Mouse (Mus musculus): ENCODE data around the gene Igdcc4. TPM values are rescaled to one million over a fixed set of nuclear protein-coding genes. Genes with fewer than 3 reads are reported as not detected.

Igdcc4 gene
- polyA plus RNA-seq, 1 experiment from 2014 or later: 9.1 TPM

DNA sequence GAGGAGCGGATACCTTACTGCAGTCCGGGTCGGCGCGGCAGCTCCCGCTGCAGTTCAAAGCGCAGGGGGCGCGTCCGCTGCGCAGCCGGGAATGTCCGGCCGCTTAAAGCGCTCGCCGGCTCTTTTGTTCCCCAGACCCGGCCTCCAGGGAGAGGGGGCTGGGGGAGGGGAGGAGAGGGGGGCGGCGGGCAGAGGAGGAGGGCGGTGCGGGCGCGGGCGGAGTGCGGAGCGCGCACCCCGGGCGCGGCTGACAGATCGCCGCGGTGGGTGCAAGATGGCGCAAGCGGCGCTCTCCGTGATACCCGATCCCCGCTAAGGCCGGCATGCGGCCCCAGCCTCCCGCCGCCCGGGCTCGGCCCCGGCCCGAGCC lies 39.6 kb downstream of the Igdcc4 start, which contains the start of gene Igdcc3:
Igdcc3 (plus strand) TSS at position 254 of the 370 bp plus-strand sequence.
- under 1% methylated on average over 48 of the region's 48 CpGs for WGBS
- peak within 1 kb of the TSS; percentile 78 for H3K9ac ChIP-seq
- H3K4me2 ChIP-seq: peak within 1 kb of the TSS; percentile 100
- H3K9me3 ChIP-seq (replicated peaks): no peaks in the 10 kb centered on the region
- peak within 1 kb of the TSS; percentile 79 for H3K4me3 ChIP-seq
- peak within 1 kb of the TSS; percentile 60 for H3K27ac ChIP-seq
- peak; percentile 63 for ATAC-seq (replicated peaks; ENCODE audit: insufficient number of reproducible peaks, insufficient read depth, low FRiP score, low read depth)
- peaks cover 17% of the 10 kb centered on the region for H3K4me1 ChIP-seq (replicated peaks)
- no peaks in the 10 kb centered on the region for H3K36me3 ChIP-seq
- peaks cover 45% of the 10 kb centered on the region for H3K27me3 ChIP-seq

DNA sequence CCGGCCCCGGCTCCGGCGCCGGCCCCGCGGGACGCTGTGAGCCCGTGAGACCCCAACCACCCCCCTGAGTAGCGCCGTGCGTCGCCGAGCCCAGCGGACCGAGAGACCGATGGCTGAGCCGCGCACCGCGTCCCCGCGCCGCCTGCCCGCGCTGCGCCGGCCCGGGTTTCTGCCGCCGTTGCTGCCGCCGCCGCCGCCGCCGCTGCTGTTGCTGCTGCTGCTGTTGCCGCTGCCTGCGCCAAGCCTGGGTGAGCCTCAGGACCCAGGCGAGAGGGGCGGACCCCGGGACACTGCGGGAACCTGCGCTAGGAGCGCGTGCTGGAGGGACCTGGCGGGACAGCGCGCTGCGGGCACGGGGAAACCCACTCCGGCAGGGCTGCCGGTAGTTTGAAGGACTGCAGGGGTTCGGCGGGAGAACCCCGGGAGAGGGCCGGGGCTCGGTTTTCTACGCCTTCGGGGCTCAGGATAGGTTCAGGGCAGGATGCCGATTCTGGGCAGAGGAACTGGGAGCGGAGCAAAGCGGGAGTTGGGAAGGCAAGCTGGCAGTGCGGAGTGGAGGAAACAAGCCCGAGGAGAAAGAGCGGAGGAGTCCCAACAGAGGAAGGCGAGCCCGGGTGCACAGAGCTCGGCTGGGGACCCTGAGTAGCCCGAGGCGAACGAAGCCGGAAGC lies 40.2 kb downstream of the Igdcc4 start:
- Histone ChIP-seq H3K27ac (peak overlapping the region; percentile 60), H3K27me3 (peaks cover 43% of the 10 kb centered on the region), H3K4me2 (peak overlapping the region; percentile 100), H3K9me3 (replicated peaks) (no peaks in the 10 kb centered on the region), H3K9ac (peak overlapping the region; percentile 78), H3K36me3 (no peaks in the 10 kb centered on the region), H3K4me3 (peak overlapping the region; percentile 79), H3K4me1 (replicated peaks) (peaks cover 17% of the 10 kb centered on the region)
- under 1% methylated on average over 73 of the region's 73 CpGs for WGBS
- ATAC-seq (replicated peaks; ENCODE audit: insufficient number of reproducible peaks, insufficient read depth, low FRiP score, low read depth): peak; percentile 63

DNA sequence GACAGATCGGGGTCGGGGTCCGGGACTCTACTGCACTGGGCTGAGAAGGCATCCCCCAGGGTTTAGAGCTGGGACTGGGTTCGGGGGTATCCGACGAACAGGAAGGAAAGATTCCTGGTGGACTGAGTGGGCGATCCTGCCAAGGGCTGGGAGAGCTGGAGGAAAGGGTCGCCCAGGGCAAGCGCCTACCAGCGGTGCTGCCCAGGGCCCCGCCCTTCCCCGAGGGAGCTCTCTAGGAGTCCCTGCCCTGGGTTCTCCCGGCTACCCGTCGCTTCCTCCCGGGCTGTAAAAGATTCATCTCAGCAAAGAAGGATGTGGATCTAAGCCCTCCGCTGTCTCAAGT lies 40.7 kb downstream of the Igdcc4 start:
- H3K9me3 ChIP-seq (replicated peaks): no peaks in the 10 kb centered on the region
- peak; percentile 51 for ATAC-seq (replicated peaks; ENCODE audit: insufficient number of reproducible peaks, insufficient read depth, low FRiP score, low read depth)
- peaks cover 43% of the 10 kb centered on the region for H3K27me3 ChIP-seq
- peak overlapping the region; percentile 78 for H3K9ac ChIP-seq
- peaks cover 17% of the 10 kb centered on the region for H3K4me1 ChIP-seq (replicated peaks)
- H3K36me3 ChIP-seq: no peaks in the 10 kb centered on the region
- 0% methylated on average over 17 of the region's 17 CpGs for WGBS
- peak overlapping the region; percentile 60; the same call in 1 of the 2 replicates for H3K27ac ChIP-seq
- peak overlapping the region; percentile 79 for H3K4me3 ChIP-seq
- H3K4me2 ChIP-seq: peak overlapping the region; percentile 100

DNA sequence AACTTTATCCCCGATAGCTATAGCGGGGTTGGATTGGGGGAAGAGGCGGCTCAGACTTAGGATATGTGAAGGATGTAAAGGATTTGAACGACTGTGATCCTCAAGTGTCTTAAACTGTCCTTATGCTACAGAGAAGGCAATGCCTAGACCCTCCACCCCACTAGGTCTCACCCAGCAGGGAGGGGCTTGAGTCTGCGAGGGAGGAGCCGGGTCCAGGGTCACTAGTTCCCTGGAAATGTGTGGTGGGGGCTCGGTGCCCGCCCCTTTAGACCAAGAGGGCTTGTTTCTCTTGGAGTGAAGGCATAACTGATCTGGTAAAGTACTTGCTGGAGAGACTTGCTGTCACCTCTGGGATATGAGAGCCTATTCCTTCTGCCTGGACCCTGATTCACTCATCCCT lies 41.1 kb downstream of the Igdcc4 start:
- H3K36me3 ChIP-seq: no peaks in the 10 kb centered on the region
- no peak for ATAC-seq (replicated peaks; ENCODE audit: insufficient number of reproducible peaks, insufficient read depth, low FRiP score, low read depth)
- peak overlapping the region; percentile 78; the same call in 1 of the 2 replicates for H3K9ac ChIP-seq
- H3K9me3 ChIP-seq (replicated peaks): no peaks in the 10 kb centered on the region
- H3K4me2 ChIP-seq: peak overlapping the region; percentile 100
- H3K27ac ChIP-seq: no peak overlapping the region
- H3K4me1 ChIP-seq (replicated peaks): peaks cover 17% of the 10 kb centered on the region
- H3K27me3 ChIP-seq: peaks cover 43% of the 10 kb centered on the region
- H3K4me3 ChIP-seq: peak overlapping the region; percentile 79
- 4% methylated on average over 8 of the region's 8 CpGs for WGBS

DNA sequence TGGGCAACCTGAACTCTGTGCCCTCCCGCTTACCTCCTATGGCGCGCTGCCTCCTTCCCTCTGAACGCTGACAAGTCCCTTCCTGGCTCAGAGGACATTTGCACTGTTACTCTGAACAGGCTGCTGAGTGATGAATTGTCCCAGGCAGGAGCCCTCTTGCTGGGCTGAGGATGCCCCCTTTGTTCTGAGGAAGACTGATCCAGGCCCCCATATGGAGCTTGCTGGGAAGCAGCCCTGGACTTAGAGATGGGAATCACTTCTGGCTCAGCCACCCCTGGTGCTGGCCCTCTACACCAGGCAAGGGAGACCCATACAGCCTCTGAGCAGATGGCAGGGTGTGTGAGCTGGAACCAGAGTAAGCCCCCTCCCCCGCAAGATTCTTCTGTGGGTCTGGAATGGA lies 44.7 kb downstream of the Igdcc4 start:
- no peak overlapping the region for H3K9ac ChIP-seq
- H3K36me3 ChIP-seq: no peaks in the 10 kb centered on the region
- H3K27me3 ChIP-seq: peaks cover 25% of the 10 kb centered on the region
- H3K27ac ChIP-seq: no peak overlapping the region
- H3K9me3 ChIP-seq (replicated peaks): no peaks in the 10 kb centered on the region
- ATAC-seq (replicated peaks; ENCODE audit: insufficient number of reproducible peaks, insufficient read depth, low FRiP score, low read depth): no peak
- H3K4me1 ChIP-seq (replicated peaks): peaks cover 12% of the 10 kb centered on the region
- no peak overlapping the region for H3K4me3 ChIP-seq
- no peak overlapping the region for H3K4me2 ChIP-seq
- WGBS: 74% methylated on average over 5 of the region's 5 CpGs

DNA sequence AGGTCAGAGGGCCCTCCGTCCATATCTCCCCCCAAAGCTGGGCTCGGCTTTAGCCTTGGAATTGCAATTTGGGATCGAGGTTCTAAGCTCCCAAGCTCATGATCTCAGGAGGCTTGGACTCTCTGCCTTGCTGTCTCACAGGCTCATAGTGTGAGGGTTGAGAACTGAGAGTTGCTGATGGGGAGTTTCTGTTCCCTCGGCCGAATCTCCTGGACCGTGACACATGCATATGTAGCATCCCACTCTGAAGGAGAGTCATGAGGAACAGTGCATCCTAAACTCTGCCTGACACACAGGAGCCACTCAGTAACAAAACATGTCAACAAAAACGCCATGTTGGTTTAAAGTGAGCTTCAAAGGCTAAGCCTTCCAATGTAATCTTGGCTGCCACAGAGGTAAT lies 47.2 kb downstream of the Igdcc4 start:
- H3K4me2 ChIP-seq: no peak overlapping the region
- H3K27me3 ChIP-seq: peaks cover 9% of the 10 kb centered on the region; the same call in 1 of the 2 replicates
- H3K4me1 ChIP-seq (replicated peaks): peaks cover 3% of the 10 kb centered on the region; the same call in 1 of the 2 replicates
- H3K36me3 ChIP-seq: no peaks in the 10 kb centered on the region
- H3K27ac ChIP-seq: no peak overlapping the region
- no peak overlapping the region for H3K4me3 ChIP-seq
- no peak overlapping the region for H3K9ac ChIP-seq
- ATAC-seq (replicated peaks; ENCODE audit: insufficient number of reproducible peaks, insufficient read depth, low FRiP score, low read depth): no peak
- H3K9me3 ChIP-seq (replicated peaks): no peaks in the 10 kb centered on the region
- WGBS: 76% methylated on average over 7 of the region's 7 CpGs

DNA sequence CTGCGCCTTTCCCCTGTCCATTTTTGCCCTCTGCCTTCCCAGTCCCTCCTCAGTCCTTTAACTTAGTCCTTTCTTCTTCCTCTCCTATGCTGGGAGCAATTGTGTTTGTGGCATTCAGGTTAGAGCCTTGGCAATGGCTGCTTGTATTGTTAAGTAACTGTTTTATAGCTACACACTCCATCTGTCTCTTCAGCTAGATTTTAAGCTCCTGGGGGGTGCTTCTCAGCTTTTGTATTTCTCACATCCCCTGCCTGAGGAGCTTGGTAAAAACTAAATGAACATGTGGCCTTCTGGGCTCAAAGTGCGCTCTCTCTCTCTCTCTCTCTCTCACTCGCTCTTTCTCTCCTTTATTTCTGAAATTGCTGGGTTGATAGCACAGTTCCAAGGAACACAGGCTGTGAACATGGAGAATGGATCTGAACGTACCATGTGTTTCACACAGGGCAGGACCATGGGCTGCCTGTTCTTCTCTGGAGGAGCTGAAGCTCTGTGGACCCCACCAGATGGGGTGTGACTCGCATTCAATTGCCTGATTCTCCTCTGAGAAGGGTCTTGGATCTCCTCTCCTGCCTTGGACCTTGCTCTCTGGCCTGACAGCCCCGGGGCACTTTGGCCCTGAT lies 51.5 kb downstream of the Igdcc4 start:
- H3K4me3 ChIP-seq: no peak overlapping the region
- no peak overlapping the region for H3K4me2 ChIP-seq
- 63% methylated on average over 6 of the region's 6 CpGs for WGBS
- peaks cover 10% of the 10 kb centered on the region; the same call in 1 of the 2 replicates for H3K27me3 ChIP-seq
- H3K9me3 ChIP-seq (replicated peaks): no peaks in the 10 kb centered on the region
- H3K4me1 ChIP-seq (replicated peaks): peaks cover 19% of the 10 kb centered on the region
- H3K27ac ChIP-seq: no peak overlapping the region
- H3K9ac ChIP-seq: no peak overlapping the region
- H3K36me3 ChIP-seq: no peaks in the 10 kb centered on the region
- ATAC-seq (replicated peaks; ENCODE audit: insufficient number of reproducible peaks, insufficient read depth, low FRiP score, low read depth): no peak

DNA sequence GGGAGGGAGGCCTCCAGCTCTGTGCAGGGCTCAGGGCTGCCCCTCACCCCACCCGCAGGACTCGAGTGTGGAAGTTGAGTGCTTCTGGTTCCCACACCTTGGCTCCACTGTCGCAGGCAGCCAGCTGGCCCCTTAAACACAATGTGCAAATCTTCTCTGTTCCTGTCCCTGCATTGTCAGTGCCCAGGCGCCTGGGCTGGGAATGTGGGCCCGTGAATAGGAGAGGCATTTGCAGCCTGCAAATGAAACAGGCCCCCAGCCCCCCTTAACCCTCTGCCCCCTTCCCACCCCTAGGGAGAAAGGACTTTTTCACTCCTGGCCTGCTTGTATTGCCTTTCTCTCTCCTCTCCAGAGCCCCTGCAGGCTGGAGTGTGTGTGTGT lies 52.0 kb downstream of the Igdcc4 start:
- peaks cover 19% of the 10 kb centered on the region for H3K4me1 ChIP-seq (replicated peaks)
- H3K4me3 ChIP-seq: no peak overlapping the region
- H3K9ac ChIP-seq: no peak overlapping the region
- no peaks in the 10 kb centered on the region for H3K9me3 ChIP-seq (replicated peaks)
- ATAC-seq (replicated peaks; ENCODE audit: insufficient number of reproducible peaks, insufficient read depth, low FRiP score, low read depth): no peak
- 30% methylated on average over 5 of the region's 5 CpGs for WGBS
- H3K36me3 ChIP-seq: no peaks in the 10 kb centered on the region
- H3K27ac ChIP-seq: no peak overlapping the region
- H3K4me2 ChIP-seq: no peak overlapping the region
- H3K27me3 ChIP-seq: peaks cover 11% of the 10 kb centered on the region

DNA sequence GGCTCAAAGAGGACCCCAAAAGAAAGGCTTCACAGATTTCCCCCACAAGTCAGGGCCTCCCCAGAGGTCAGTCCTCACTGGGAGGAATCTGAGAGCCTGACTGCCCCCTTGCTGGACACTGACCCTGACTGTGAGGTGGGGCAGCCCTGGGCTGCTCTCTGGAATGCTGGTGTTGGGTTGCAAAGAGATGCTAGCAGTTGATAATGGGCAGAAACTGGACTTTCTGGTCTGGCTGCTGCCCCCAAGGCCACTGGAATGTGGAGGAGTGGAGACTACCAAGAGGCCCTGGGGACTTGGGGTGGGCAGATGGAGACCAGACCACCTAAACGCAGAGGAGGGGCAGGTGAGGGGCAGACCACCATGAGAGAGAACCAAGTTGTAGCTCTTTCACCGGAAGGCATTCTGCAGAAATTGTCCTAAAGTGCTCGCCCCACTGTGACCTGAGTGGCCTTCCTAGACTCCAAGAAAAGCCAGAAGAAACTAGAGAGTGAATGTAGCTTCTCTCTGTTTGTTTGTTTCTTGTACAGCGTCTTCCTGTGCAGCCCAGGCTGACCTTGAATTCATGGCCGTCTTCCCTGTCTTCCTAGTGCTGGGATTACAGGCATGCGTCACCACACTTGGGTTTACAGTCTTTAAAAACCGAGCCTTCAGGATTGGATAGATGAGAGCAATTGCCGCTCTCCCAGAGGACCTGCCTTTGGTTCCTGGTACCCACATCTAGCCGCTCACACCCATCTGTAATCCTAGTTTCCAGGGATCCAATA lies 53.6 kb downstream of the Igdcc4 start:
- H3K27ac ChIP-seq: no peak overlapping the region
- H3K9me3 ChIP-seq (replicated peaks): no peaks in the 10 kb centered on the region
- peaks cover 20% of the 10 kb centered on the region for H3K27me3 ChIP-seq
- no peaks in the 10 kb centered on the region for H3K36me3 ChIP-seq
- ATAC-seq (replicated peaks; ENCODE audit: insufficient number of reproducible peaks, insufficient read depth, low FRiP score, low read depth): no peak
- H3K4me3 ChIP-seq: no peak overlapping the region
- WGBS: 67% methylated on average over 9 of the region's 9 CpGs
- no peak overlapping the region for H3K4me2 ChIP-seq
- H3K4me1 ChIP-seq (replicated peaks): peaks cover 19% of the 10 kb centered on the region
- H3K9ac ChIP-seq: no peak overlapping the region

DNA sequence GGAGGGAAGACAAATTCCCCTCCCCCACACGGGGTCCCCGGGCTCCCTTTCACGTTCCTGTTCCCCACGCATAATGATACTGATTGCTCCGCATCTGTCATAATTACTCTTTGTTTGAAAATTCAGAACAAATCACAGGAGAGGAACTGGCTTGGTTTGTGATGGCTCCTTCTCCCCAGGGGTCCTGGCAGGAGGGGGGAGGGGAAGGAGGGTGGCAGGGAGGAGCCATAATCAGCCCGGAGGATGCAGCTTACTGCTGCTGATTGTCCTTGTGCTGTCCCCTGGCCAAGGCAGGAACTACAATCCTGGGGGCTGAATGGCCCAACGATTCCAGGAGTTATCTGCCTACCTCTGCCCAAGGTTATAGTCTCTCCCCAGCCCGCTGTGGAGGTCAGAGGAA lies 55.3 kb downstream of the Igdcc4 start:
- no peak overlapping the region for H3K27ac ChIP-seq
- H3K9me3 ChIP-seq (replicated peaks): no peaks in the 10 kb centered on the region
- 9% methylated on average over 8 of the region's 8 CpGs for WGBS
- H3K27me3 ChIP-seq: peaks cover 32% of the 10 kb centered on the region
- no peak overlapping the region for H3K9ac ChIP-seq
- H3K4me3 ChIP-seq: no peak overlapping the region
- H3K4me1 ChIP-seq (replicated peaks): peaks cover 19% of the 10 kb centered on the region
- peak overlapping the region; percentile 29 for H3K4me2 ChIP-seq
- ATAC-seq (replicated peaks; ENCODE audit: insufficient number of reproducible peaks, insufficient read depth, low FRiP score, low read depth): no peak
- no peaks in the 10 kb centered on the region for H3K36me3 ChIP-seq

DNA sequence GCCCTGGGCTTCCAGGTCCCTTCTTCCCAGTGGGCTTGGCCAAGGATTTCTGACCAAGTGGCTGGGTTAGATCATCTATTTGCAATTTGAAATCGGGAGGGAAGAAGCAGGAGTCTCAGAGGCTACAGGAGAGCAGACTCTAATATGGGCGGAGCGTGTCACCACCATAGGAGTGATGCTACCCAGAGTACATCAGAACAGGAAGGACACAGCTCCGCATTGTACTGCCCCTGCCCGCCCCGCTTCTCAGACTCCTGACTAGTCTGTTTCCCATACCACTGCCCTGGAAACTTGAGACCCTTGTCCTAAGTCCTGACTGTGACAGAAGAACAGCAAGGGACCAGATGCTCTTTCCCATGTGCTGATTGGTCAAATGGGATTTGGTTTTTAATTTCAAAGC lies 56.3 kb downstream of the Igdcc4 start:
- ATAC-seq (replicated peaks; ENCODE audit: insufficient number of reproducible peaks, insufficient read depth, low FRiP score, low read depth): no peak; the same call in 1 of the 2 replicates
- 23% methylated on average over 6 of the region's 6 CpGs for WGBS

More for the DNA sequence above, 56.3 kb downstream of the Igdcc4 start:
- Histone ChIP-seq H3K27ac (no peak overlapping the region), H3K9me3 (replicated peaks) (no peaks in the 10 kb centered on the region), H3K9ac (no peak overlapping the region), H3K27me3 (peaks cover 43% of the 10 kb centered on the region), H3K4me3 (no peak overlapping the region), H3K36me3 (no peaks in the 10 kb centered on the region), H3K4me2 (no peak overlapping the region), H3K4me1 (replicated peaks) (peaks cover 23% of the 10 kb centered on the region)

All from heart, embryonic 15.5 days (tissue).